Mouse (Mus musculus) heart, embryonic 14.5 days (tissue): ENCODE data around the gene Mrpl52. TPM values are rescaled to one million over a fixed set of nuclear protein-coding genes. Genes with fewer than 3 reads are reported as not detected.

ENCODE experiments used
- ATAC-seq: fragments of 200-750 bp; cut with Nextera tagmentation; 2 replicates; pipeline ENCODE4 v1.8.0; 2017; ENCODE audit warnings: low read depth, moderate TSS enrichment; ENCODE audit not compliant: insufficient number of reproducible peaks, insufficient read depth, low FRiP score
- H3K27ac ChIP-seq, 2 experiments: fragments of 200-500 bp in 1 of 2; fragments of 300-500 bp in 1 of 2; sonication (generic) in 1 of 2; replicated peaks in 1 of 2; 2 replicates each; pipeline ENCODE4 v1.5.1; 2012 to 2014; ENCODE audit warnings: low read depth in 2 of 2, low read length in 2 of 2, control low read depth in 1 of 2, mild to moderate bottlenecking in 1 of 2, mixed read lengths in 1 of 2; ENCODE audit not compliant: control insufficient read depth in 1 of 2, insufficient read depth in 1 of 2
- H3K27me3 ChIP-seq: fragments of 300-500 bp; sonication (generic); 2 replicates; pipeline ENCODE4 v1.6.1; 2014; ENCODE audit warnings: mild to moderate bottlenecking, low read length, control low read depth; ENCODE audit not compliant: control insufficient read depth, insufficient read depth
- H3K36me3 ChIP-seq: fragments of 300-500 bp; sonication (generic); 2 replicates; pipeline ENCODE4 v1.6.1; 2014; ENCODE audit warnings: mild to moderate bottlenecking, control low read depth, low read length, mixed read lengths; ENCODE audit not compliant: control insufficient read depth, insufficient read depth
- H3K4me1 ChIP-seq, 2 experiments: fragments of 200-500 bp in 1 of 2; fragments of 300-500 bp in 1 of 2; sonication (generic) in 1 of 2; 2 replicates each; pipeline ENCODE4 v1.6.1; 2012 to 2014; ENCODE audit warnings: low read length in 2 of 2, control low read depth in 1 of 2, mixed read lengths in 1 of 2; ENCODE audit not compliant: control insufficient read depth in 2 of 2, insufficient read depth in 2 of 2
- H3K4me2 ChIP-seq: fragments of 300-500 bp; sonication (generic); 2 replicates; pipeline ENCODE4 v1.6.1; 2014; ENCODE audit warnings: mild to moderate bottlenecking, low read length
- H3K4me3 ChIP-seq, 2 experiments: fragments of 200-500 bp in 1 of 2; fragments of 300-500 bp in 1 of 2; sonication (generic) in 1 of 2; 2 replicates each; pipeline ENCODE4 v1.5.1; 2012 to 2014; ENCODE audit warnings: low read length in 2 of 2, mild to moderate bottlenecking in 2 of 2, control low read depth in 1 of 2, low read depth in 1 of 2, moderate library complexity in 1 of 2; ENCODE audit not compliant: control insufficient read depth in 1 of 2, insufficient read depth in 1 of 2
- H3K9ac ChIP-seq: fragments of 300-500 bp; sonication (generic); 2 replicates; pipeline ENCODE4 v1.6.1; 2014; ENCODE audit warnings: mild to moderate bottlenecking, low read length
- H3K9me3 ChIP-seq: fragments of 300-500 bp; sonication (generic); 2 replicates; pipeline ENCODE4 v1.6.1; 2016; ENCODE audit warnings: low read length, control low read depth; ENCODE audit not compliant: control insufficient read depth
- WGBS: fragments of 180-500 bp; shearing (Covaris S2); extraction: QIAGEN DNeasy Blood & Tissue Kit; methylation state at CpG from one replicate; pipeline ENCODE4 v1.1.7; 2014; 5-methylcytosine and 5-hydroxymethylcytosine counted together
- polyA plus RNA-seq: library from polyadenylated mRNA; unstranded; fragments of >200 nt; fragmentation: Nextera tagmentation; extraction: Ambion mirVana; gene quantifications from 2 replicates; pipeline ENCODE4 v1.2.1, GENCODE M21; 2014

Gene Mrpl52
- polyA plus RNA-seq, 1 experiment from 2014 or later: 307 TPM

DNA sequence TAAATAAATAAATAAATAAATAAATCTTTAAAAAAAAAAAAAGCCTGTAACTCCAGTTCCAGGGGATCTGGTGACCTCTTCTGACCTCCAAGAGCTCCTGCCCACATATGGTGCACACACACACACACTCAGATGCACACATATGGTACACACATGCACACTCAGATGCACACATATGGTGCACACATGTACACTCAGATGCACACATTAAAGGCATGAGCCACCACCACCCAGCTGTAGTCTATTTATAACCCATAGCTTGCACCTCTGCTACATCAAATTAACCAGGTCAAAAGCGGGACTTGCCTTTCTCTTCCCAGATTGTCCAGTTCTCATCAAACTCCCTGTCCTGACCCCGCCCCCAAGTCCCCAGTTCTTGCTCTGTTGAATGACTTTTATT, 5.7 kb upstream of the Mrpl52 start:
- H3K36me3 ChIP-seq: no peaks in the 10 kb centered on the region
- H3K27me3 ChIP-seq: no peaks in the 10 kb centered on the region
- no peak overlapping the region for H3K4me2 ChIP-seq
- H3K9me3 ChIP-seq: no peaks in the 10 kb centered on the region
- H3K4me1 ChIP-seq: peaks cover 6 to 8% of the 10 kb centered on the region in 2 experiments; a peak in 2 of 4 replicates
- H3K27ac ChIP-seq: no peak overlapping the region
- ATAC-seq: no peak
- WGBS: 76% methylated on average over 2 of the region's 2 CpGs
- no peak overlapping the region for H3K9ac ChIP-seq
- H3K4me3 ChIP-seq: no peak overlapping the region

- no peak for ATAC-seq
- Histone ChIP-seq H3K4me2 (no peak overlapping the region), H3K27me3 (no peaks in the 10 kb centered on the region), H3K4me3 (no peak overlapping the region), H3K4me1 (peaks cover 0 to 6% of the 10 kb centered on the region in 2 experiments; a peak in 1 of 4 replicates), H3K9me3 (no peaks in the 10 kb centered on the region), H3K36me3 (no peaks in the 10 kb centered on the region), H3K27ac (no peak overlapping the region), H3K9ac (no peak overlapping the region)
- 59% methylated on average over 5 of the region's 5 CpGs for WGBS
Measured at GRCm38 (mm10) chr14:54423406-54423805, 3.3 kb upstream of the Mrpl52 start.

GRCm38 (mm10) chr14:54424634-54425033, 2.1 kb upstream of the Mrpl52 start:
- H3K4me2 ChIP-seq: no peak overlapping the region
- H3K4me1 ChIP-seq: peaks cover 3 to 13% of the 10 kb centered on the region in 2 experiments
- no peak overlapping the region for H3K27ac ChIP-seq
- WGBS: 67% methylated on average over 1 of the region's 1 CpGs
- H3K9ac ChIP-seq: no peak overlapping the region
- no peaks in the 10 kb centered on the region for H3K9me3 ChIP-seq
- no peaks in the 10 kb centered on the region for H3K27me3 ChIP-seq
- H3K4me3 ChIP-seq: no peak overlapping the region
- no peak for ATAC-seq
- peaks cover 10% of the 10 kb centered on the region for H3K36me3 ChIP-seq

- ATAC-seq: no peak
- no peaks in the 10 kb centered on the region for H3K27me3 ChIP-seq
- peak overlapping the region; percentile 72 for H3K4me2 ChIP-seq
- H3K9ac ChIP-seq: no peak overlapping the region
- H3K27ac ChIP-seq: no peak overlapping the region
- peaks cover 10% of the 10 kb centered on the region for H3K36me3 ChIP-seq
- H3K4me3 ChIP-seq: peak overlapping the region in 1 of 2 experiments; percentile 78; a peak in 1 of 4 replicates
- 55% methylated on average over 1 of the region's 1 CpGs for WGBS
- H3K9me3 ChIP-seq: no peaks in the 10 kb centered on the region
- peaks cover 10 to 21% of the 10 kb centered on the region in 2 experiments for H3K4me1 ChIP-seq
Measured at GRCm38 (mm10) chr14:54425540-54425939, 1.2 kb upstream of the Mrpl52 start.

GRCm38 (mm10) chr14:54426003-54426688, 563 bp upstream of the Mrpl52 start:
- H3K27ac ChIP-seq: peak overlapping the region; percentile 80 to 96
- H3K4me1 ChIP-seq: peaks cover 15 to 23% of the 10 kb centered on the region in 2 experiments
- H3K9ac ChIP-seq: peak overlapping the region; percentile 88
- no peak for ATAC-seq
- H3K4me2 ChIP-seq: peak overlapping the region; percentile 72
- no peaks in the 10 kb centered on the region for H3K27me3 ChIP-seq
- H3K9me3 ChIP-seq: no peaks in the 10 kb centered on the region
- 33% methylated on average over 14 of the region's 14 CpGs for WGBS
- H3K36me3 ChIP-seq: peaks cover 10% of the 10 kb centered on the region
- peak overlapping the region; percentile 78 to 99 for H3K4me3 ChIP-seq

DNA sequence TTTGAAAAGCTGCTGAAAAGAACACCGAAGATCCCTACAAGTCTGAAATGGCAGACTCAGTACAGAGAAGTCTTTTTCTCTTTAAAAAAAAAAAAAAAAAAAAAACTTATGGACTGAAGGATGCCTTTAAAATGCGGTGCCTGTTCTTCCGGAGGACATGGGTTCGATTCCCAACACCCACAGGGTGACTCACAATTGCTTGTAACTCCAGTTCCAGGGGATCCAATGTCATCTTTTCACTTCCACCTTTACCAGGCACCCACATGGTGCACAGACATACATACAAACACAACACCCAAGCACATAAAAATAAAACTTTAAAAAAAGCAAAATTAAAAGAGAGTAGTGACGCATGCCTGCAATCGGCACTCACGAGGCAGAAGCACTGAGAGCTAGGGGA, 987 bp downstream of the Mrpl52 start:
- 90% methylated on average over 7 of the region's 7 CpGs for WGBS
- H3K4me1 ChIP-seq: peaks cover 15 to 23% of the 10 kb centered on the region in 2 experiments
- H3K36me3 ChIP-seq: peaks cover 10% of the 10 kb centered on the region
- ATAC-seq: no peak
- no peaks in the 10 kb centered on the region for H3K27me3 ChIP-seq
- H3K4me2 ChIP-seq: peak overlapping the region; percentile 72
- H3K4me3 ChIP-seq: peak overlapping the region in 1 of 2 experiments; percentile 78; a peak in 2 of 4 replicates
- H3K9ac ChIP-seq: peak overlapping the region; percentile 88; the same call in 1 of the 2 replicates
- 0 out of 4 replicates have a peak overlapping the region, but pooled peaks of 1 of the 2 experiments have one; percentile 80 for H3K27ac ChIP-seq
- no peaks in the 10 kb centered on the region for H3K9me3 ChIP-seq

DNA sequence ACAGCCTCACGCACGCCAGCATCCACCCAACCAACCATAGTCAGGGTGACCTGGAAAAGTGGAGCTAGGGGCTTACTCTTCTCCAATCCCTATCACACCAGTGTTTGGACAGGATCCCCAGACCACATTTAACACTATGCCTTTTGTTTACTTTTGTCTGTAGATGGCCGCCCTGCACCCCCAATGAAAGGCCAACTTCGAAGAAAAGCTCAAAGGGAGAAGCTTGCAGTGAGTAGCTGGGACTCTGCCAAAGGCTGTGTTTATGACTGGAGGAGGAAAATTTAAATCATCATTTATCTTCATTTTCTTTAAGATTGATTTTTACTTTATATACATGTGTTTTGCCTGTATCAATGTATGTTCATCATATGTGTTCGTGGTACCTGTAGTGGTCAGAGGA, 1.7 kb downstream of the Mrpl52 start:
- Histone ChIP-seq H3K36me3 (peaks cover 10% of the 10 kb centered on the region), H3K4me1 (peaks cover 22 to 30% of the 10 kb centered on the region in 2 experiments), H3K27me3 (no peaks in the 10 kb centered on the region), H3K4me2 (no peak overlapping the region), H3K9ac (no peak overlapping the region), H3K4me3 (no peak overlapping the region), H3K27ac (no peak overlapping the region), H3K9me3 (no peaks in the 10 kb centered on the region)
- no peak for ATAC-seq
- WGBS: 88% methylated on average over 5 of the region's 5 CpGs
